Mouse (Mus musculus): ENCODE measurements around the gene Atxn7l2.

Atxn7l2 gene

DNA sequence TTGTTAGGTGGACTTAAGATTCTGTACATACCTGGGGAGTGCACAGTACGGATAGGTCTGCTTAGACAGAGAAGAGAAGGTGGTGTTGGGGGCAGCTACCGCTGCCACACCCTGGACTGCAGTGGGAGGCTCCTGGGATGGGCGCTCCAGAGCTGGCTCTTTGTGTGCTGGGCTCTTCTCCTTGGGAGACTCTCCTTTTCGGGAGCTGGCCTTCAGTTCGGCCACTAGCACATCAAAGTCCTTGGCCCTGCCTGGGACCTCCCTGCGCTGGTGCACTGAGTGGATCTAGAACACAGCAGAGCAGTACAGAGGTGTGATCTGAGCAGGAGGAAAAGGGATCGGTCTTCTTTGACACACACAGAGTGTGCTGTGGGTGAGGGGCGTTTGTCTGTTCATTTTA, 5.1 kb downstream of the Atxn7l2 start:
- in situ Hi-C loops (cut with MboI, MseI), result no loop called here

GRCm38 (mm10) chr3:108204470-108204869, 6.3 kb downstream of the Atxn7l2 start:
- in situ Hi-C loops (cut with MboI, MseI), result no loop called here

DNA sequence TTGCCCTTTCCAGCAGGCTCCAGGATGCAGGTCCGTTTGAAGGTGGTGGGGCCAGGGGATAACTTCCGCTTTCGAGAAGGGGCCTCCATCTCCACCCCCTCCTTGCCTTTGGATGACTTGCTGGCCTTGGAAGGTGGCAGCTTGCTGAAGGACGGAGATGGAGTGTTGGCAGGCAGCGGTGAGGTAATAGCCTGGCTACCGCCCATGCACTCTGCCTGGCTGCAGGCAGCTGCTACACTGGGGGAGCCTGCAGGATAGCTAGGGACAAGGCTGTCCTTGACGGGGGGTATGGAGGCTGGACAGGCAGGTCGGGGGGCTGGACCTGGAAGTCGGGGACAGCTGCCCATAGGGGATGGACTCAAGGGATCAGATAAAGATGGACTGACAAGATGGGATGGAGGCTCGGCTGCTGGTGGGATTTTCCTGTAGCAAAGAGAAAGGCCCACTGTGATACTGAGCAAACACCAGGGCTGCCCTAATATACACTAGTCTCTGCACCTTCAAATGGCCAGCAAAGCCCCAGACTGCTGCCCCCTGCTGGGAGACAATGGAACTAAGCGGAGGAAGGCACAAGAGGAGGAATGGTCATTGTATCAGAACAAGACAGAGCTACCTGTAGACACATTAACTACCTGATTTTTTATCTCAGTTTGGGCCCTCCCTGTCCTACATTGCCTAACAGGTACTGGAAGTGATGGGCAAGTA, 7.0 kb downstream of the Atxn7l2 start:
- in situ Hi-C loops (cut with MboI, MseI), result no loop called here

DNA sequence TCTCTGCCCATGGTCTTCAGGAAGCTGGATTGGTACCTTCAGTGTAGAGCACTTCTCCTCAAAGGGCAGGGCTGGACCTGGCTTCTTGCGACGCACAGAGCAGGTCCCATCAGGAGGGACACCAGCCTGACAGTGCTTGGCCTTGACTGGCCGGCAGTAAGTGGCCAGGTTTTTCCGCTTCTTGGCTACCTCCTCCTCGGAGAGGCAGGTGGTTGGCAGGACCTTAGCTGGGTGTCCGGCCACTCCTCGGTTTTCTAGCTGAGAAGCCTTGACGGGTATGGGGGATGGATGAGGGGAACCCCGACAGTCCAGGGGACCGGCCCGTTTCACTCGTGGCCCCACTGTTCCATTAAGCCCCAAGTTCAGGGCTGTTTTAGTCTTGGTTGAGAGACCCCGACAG, 7.5 kb downstream of the Atxn7l2 start:
- in situ Hi-C loops (cut with MboI, MseI), result no loop called here

GRCm38 (mm10) chr3:108202506-108202905, 8.2 kb downstream of the Atxn7l2 start:
- in situ Hi-C loops (cut with MboI, MseI), result no loop called here

DNA sequence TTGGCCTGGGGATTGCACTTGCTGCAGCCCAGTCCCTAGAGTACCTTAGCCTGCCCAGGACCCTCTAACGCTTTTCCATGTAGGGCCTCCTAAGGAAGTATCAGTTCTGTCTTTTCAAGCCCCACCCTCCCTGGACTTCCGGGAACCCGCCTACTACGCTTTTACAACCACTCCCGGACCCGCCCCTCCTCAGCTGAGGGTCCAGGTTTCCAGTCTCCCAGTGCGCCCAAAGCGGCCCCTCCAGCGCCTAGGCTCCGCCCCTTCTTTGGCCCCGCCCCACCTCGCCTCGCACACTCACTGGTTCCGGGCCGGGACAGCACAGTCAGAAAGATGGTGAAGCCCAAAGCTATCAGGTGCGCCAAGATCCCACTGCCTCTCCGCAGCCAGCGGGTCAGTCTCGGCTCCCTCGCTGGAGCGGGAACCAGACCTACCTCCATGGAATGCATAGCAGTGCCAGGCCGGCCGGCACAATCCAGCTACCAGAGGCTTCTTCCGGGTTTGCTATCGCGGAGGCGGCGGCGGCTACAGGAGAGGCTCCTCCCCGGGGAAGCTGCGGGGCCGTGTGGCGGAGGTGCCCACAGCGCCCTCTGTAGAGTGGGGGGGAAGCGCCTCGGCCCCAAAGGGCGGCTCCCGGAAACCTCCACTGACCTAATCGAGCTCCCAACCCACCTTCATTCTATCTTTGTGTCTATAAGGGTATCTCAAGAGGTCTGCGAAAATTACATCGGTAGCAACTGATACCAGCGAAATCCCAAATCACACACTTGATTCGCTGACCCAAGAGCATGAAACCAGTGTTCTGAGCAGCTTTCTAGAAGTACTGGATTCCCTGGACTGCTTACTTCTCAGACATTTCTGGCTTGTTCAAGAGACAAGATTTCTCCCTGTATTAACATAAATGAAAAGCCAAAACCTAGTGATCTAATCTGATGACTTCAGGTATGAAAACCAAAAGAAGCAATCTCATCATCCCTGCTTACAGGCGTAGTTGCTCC, 10.1 kb downstream of the Atxn7l2 start, which contains the start of gene Cyb561d1:
Gene Cyb561d1, minus strand, starts transcription at position 884 of the 995 bp plus-strand sequence.
- in situ Hi-C loops (cut with MboI, MseI), result no loop called here

DNA sequence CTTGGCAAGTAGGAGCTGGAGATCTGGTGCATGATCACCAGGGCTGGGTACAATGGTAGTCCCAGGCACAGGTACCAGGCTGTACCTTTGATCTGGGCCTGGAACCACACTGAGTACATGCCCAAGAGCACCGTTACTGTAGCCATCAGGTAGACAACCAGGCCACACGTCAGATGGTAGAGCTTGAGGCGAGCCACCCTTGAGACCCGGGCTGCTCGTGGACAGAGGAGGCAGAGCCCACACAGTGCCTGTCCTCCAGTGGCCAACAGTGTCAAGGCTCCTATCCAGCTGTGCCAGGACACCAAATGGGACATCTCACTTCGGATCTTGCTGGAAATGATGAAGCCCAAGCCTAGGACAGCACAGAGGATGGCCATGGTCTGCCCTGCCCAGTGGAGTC, 11.5 kb downstream of the Atxn7l2 start:
- in situ Hi-C loops (cut with MboI, MseI), result no loop called here

GRCm38 (mm10) chr3:108197066-108197497, 13.7 kb downstream of the Atxn7l2 start:
- in situ Hi-C loops (cut with MboI, MseI), result no loop called here

GRCm38 (mm10) chr3:108195941-108196590, 14.7 kb downstream of the Atxn7l2 start:
- in situ Hi-C loops (cut with MboI, MseI), result no loop called here

DNA sequence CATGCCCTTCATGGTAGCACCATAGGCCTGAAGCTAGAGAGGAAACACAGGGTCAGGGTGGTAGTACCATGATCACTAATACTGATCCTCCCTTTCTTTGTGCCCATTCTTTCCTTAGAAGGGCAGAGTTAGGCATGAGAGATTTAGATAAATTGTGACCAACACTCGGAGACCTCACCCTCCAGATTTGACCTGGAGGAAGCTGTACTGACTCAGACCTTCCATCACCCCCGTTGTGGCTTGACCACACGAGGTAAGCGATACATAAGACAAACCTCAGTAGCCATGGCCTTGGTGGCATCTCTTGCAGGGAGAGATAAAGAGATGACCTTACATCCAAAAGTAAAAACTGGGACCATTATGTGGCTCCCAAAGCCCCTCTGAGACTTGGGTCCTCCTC, 15.4 kb downstream of the Atxn7l2 start:
- in situ Hi-C loops (cut with MboI, MseI), result no loop called here

GRCm38 (mm10) chr3:108193686-108194085, 17.0 kb downstream of the Atxn7l2 start:
- in situ Hi-C loops (cut with MboI, MseI), result no loop called here

GRCm38 (mm10) chr3:108189897-108190296, 20.8 kb downstream of the Atxn7l2 start:
- in situ Hi-C loops (cut with MboI, MseI), result no loop called here

GRCm38 (mm10) chr3:108188716-108189490, 21.8 kb downstream of the Atxn7l2 start:
- in situ Hi-C loops (cut with MboI, MseI), result no loop called here

GRCm38 (mm10) chr3:108187111-108187795, 23.5 kb downstream of the Atxn7l2 start:
- in situ Hi-C loops (cut with MboI, MseI), result no loop called here

DNA sequence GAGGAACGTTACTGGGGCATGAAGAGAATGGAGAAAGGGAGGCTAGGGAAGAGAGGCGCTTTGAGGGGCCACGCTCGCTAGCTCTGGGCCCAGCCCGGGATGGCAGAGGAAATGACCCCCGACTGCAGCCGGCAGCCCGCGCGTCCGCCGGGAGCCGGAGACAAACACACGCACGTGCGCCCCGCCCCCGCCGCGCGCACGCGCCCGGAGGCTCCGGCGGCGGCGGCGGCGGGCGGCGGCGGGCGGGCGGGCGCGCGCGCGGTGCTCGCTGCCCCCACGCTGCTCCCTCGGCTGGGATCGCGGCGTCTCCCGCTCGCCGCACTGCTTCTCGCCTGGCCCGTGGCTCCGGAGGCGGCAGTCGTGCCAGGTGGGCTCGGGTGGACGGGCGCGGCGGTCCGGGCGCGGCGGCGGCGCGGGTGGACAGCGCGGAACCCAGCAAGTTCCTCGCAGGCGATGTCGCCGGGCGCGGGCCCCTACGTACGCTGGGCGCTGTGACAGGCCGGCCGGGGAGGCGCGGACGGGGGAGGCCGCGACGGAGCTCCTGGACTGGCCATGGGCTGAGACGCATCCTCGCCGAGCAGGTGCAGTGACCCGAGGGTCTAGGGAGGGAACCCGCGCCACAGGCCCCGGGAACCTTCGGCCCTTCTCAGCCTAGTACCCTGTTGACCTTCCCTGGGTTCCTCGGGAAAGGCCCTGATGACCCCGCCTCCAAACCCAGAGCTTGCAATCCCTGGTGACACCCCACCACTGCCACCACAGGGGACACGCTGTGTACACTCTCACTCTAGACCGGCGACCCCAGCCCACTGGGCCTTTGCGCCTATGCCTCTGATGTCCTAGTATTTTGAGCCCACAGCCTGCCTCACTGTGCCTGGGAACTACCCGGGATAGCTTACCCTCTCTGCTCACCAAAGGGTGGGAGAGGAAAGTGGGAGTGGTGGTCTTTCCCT, 24.4 kb downstream of the Atxn7l2 start, which contains the start of gene Amigo1:
Gene Amigo1, plus strand, starts transcription at position 238 of the 950 bp plus-strand sequence.
- in situ Hi-C loops (cut with MboI, MseI), result no loop called here

DNA sequence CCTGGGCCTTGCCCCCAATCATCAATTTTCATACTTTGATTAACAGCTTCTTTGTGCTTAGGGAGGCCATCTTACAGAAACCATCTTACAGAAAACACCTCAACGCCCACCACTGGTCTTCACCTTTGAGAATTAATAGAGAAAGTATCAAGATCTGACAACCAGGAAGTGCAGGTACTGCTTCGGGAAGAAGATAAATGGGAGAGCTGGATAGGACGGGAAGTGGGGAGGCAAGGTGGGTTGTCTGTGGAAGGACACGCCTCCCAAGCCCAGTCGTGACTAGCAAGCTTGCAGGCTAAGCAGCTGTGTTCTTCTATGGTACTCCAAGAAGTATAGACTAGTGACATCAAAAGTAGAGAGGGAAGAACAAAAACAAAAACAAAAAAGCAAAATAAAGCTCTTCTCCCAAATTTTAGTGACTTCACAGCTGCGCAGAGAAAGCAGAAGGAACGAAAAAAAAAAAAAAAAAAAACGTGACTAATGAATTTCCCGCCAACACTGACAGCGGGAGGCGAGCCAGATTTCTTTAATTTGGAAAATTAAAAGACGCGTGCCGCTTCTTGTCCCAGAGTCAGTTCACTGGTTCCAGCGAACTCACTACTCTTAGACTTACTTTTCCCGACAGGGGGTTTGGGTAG, 25.2 kb downstream of the Atxn7l2 start:
- in situ Hi-C loops (cut with MboI, MseI), result no loop called here

DNA sequence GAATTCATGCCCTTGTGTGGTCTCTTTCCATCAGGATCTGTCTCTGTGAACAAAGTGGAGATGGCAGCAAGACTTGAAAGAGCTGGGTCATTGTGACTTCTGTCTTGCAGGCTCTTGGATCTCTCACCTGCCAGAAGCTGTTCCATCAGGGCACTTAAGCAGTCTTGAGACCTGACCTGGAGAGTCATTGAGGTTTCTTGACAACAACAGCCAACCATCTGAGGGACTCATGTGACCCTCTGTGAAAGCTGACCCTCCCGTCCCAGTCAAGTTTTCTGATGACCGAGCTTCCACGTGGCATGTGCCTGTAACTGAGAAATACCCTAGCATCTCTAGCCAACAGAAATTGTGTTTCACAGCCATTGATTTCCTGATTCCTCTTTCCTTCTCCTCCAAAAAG, 26.0 kb downstream of the Atxn7l2 start:
- in situ Hi-C loops (cut with MboI, MseI), result no loop called here

- in situ Hi-C loops (cut with MboI, MseI), result no loop called here
These were observed 30.2 kb downstream of the Atxn7l2 start for GRCm38 (mm10) chr3:108180514-108180913.
